Mouse (Mus musculus): Measurements from ENCODE around the gene Plcl2. TPM values are rescaled to one million over a fixed set of nuclear protein-coding genes. Genes with fewer than 3 reads are reported as not detected.
A peak's percentile ranks its signal among the peaks of the same experiment; 100 is the strongest.

Plcl2 gene
- total and polyA plus RNA-seq, 2 experiments from 2014 or later, result 8.8 to 43.2 TPM

- no peak overlapping the region for H3K9ac ChIP-seq (replicated peaks; ENCODE audit: low read length, poor library complexity, severe bottlenecking)
- WGBS, result 73% methylated on average over 6 of the region's 6 CpGs
- H3K4me2 ChIP-seq (ENCODE audit: low read depth, low read length, poor library complexity, severe bottlenecking), result no peak overlapping the region
- no peak for DNase-seq (ENCODE audit: low spot score)
- no peaks in the 10 kb centered on the region for H3K27me3 ChIP-seq (ENCODE audit: insufficient read depth, low read length)
- no peak for ATAC-seq (ENCODE audit: low FRiP score)
- no peaks in the 10 kb centered on the region for H3K36me3 ChIP-seq (ENCODE audit: insufficient read depth, low read length)
- H3K4me3 ChIP-seq (ENCODE audit: low read depth, low read length), result no peak overlapping the region
- no peak for TF ChIP-seq CTCF (IDR thresholded peaks at IDR 0.05)
- H3K4me1 ChIP-seq (ENCODE audit: insufficient read depth, low read length), result no peaks in the 10 kb centered on the region
- no peak overlapping the region for H3K27ac ChIP-seq (ENCODE audit: low read depth, low read length)
- no peaks in the 10 kb centered on the region for H3K9me3 ChIP-seq (ENCODE audit: low read length)
These were observed 4.9 kb upstream of the Plcl2 start for GRCm38 (mm10) chr17:50504070-50504846.

- H3K4me2 ChIP-seq (ENCODE audit: low read depth, low read length, poor library complexity, severe bottlenecking), result no peak overlapping the region
- H3K36me3 ChIP-seq (ENCODE audit: insufficient read depth, low read length), result no peaks in the 10 kb centered on the region
- H3K9me3 ChIP-seq (ENCODE audit: low read length), result no peaks in the 10 kb centered on the region
- no peaks in the 10 kb centered on the region for H3K27me3 ChIP-seq (ENCODE audit: insufficient read depth, low read length)
- ATAC-seq (ENCODE audit: low FRiP score) (no peak), DNase-seq (ENCODE audit: low spot score) (no peak)
- 81% methylated on average over 10 of the region's 10 CpGs for WGBS
- no peak overlapping the region for H3K27ac ChIP-seq (ENCODE audit: low read depth, low read length)
- TF ChIP-seq CTCF (IDR thresholded peaks at IDR 0.05), result no peak
- no peak overlapping the region for H3K4me3 ChIP-seq (ENCODE audit: low read depth, low read length)
- H3K4me1 ChIP-seq (ENCODE audit: insufficient read depth, low read length), result no peaks in the 10 kb centered on the region
- H3K9ac ChIP-seq (replicated peaks; ENCODE audit: low read length, poor library complexity, severe bottlenecking), result no peak overlapping the region
These were observed 3.1 kb upstream of the Plcl2 start for GRCm38 (mm10) chr17:50505910-50506634.

- H3K27ac ChIP-seq (ENCODE audit: low read depth, low read length), result no peak overlapping the region
- no peak for TF ChIP-seq CTCF (IDR thresholded peaks at IDR 0.05)
- H3K4me1 ChIP-seq (ENCODE audit: insufficient read depth, low read length), result 0 out of 2 replicates have a peak, but pooled peaks cover 4% of the 10 kb centered on the region
- no peak overlapping the region for H3K4me3 ChIP-seq (ENCODE audit: low read depth, low read length)
- no peak overlapping the region for H3K9ac ChIP-seq (replicated peaks; ENCODE audit: low read length, poor library complexity, severe bottlenecking)
- no peak overlapping the region for H3K4me2 ChIP-seq (ENCODE audit: low read depth, low read length, poor library complexity, severe bottlenecking)
- DNase-seq (ENCODE audit: low spot score), result no peak
- ATAC-seq (ENCODE audit: low FRiP score), result no peak
- H3K36me3 ChIP-seq (ENCODE audit: insufficient read depth, low read length), result no peaks in the 10 kb centered on the region
- no peaks in the 10 kb centered on the region for H3K27me3 ChIP-seq (ENCODE audit: insufficient read depth, low read length)
- no peaks in the 10 kb centered on the region for H3K9me3 ChIP-seq (ENCODE audit: low read length)
- WGBS, result 76% methylated on average over 13 of the region's 13 CpGs
These were observed 2.3 kb upstream of the Plcl2 start for GRCm38 (mm10) chr17:50506861-50507321.

DNA sequence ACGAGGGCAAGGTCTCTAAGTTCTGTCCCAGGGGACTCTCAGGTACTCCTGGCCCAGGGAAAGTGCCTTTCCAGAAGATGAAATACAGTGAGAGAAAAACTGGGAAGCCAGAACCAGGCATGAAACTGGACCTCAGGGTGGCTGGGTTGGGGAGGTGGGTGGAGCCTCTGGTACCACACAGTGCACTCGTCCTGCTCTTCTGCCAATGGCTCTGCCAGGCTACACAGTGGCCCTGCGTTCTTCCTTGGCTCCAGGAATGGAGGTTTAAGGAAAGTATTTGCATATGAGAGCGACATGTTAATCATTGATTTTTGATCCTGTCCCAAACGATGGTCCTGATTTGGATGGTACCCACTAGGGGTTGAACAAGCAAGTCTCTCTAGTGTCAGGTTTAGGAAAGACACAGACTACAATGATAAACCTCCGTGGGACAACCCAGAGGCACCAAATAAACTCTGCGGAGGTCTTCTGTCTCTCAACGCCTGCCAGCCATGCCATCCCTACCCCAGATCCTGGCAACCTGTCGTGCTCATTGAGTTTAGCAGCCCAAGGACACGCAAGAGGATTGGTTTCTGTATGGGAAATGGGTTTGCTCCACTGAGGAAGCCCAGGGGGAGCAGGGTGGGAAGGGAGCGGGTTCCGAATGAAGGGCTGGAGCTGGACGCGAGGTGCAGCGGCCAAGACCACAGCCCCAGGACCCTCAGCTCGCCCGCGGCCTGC lies 988 bp upstream of the Plcl2 start:
- Histone ChIP-seq H3K4me3 (ENCODE audit: low read depth, low read length) (peak overlapping the region; percentile 95), H3K4me2 (ENCODE audit: low read depth, low read length, poor library complexity, severe bottlenecking) (peak overlapping the region; percentile 68), H3K9me3 (ENCODE audit: low read length) (no peaks in the 10 kb centered on the region), H3K27ac (ENCODE audit: low read depth, low read length) (peak overlapping the region; percentile 79), H3K36me3 (ENCODE audit: insufficient read depth, low read length) (no peaks in the 10 kb centered on the region), H3K9ac (replicated peaks; ENCODE audit: low read length, poor library complexity, severe bottlenecking) (peak overlapping the region; percentile 86), H3K27me3 (ENCODE audit: insufficient read depth, low read length) (no peaks in the 10 kb centered on the region), H3K4me1 (ENCODE audit: insufficient read depth, low read length) (0 out of 2 replicates have a peak, but pooled peaks cover 5% of the 10 kb centered on the region)
- ATAC-seq (ENCODE audit: low FRiP score), result peak; percentile 22; the same call in 1 of the 2 replicates
- TF ChIP-seq CTCF (IDR thresholded peaks at IDR 0.05), result no peak
- DNase-seq (ENCODE audit: low spot score), result peak; percentile 17
- WGBS, result 10% methylated on average over 18 of the region's 18 CpGs

DNA sequence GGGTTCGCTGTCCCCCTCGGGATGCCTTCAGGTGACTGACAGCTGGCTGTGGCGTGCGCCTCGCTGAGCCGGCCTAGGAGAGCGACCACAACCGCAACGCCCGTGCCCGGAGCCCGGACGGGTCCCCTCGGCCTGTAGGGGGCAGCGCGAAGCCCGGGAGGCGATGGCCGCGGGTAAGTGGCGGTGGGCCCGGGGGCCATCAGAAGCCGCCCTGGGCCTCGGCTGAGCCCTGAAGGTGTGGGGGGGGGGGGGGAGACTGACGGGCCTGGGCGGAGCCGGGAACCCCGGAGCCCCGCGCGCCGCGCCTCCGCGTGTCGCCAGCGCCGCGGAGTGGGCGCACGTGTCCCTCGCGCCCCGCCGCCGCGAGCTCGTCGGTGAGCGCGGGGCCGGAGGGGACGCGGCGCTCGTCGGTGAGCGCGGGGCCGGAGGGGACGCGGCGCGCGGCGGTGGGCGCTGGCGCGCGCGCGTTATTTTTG lies 390 bp upstream of the Plcl2 start:
- 1% methylated on average over 41 of the region's 72 CpGs for WGBS
- H3K9ac ChIP-seq (replicated peaks; ENCODE audit: low read length, poor library complexity, severe bottlenecking), result peak overlapping the region; percentile 86
- no peaks in the 10 kb centered on the region for H3K36me3 ChIP-seq (ENCODE audit: insufficient read depth, low read length)
- no peaks in the 10 kb centered on the region for H3K9me3 ChIP-seq (ENCODE audit: low read length)
- peak overlapping the region; percentile 68 for H3K4me2 ChIP-seq (ENCODE audit: low read depth, low read length, poor library complexity, severe bottlenecking)
- ATAC-seq (ENCODE audit: low FRiP score), result peak; percentile 84
- TF ChIP-seq CTCF (IDR thresholded peaks at IDR 0.05), result peak; percentile 71
- H3K27ac ChIP-seq (ENCODE audit: low read depth, low read length), result peak overlapping the region; percentile 79
- H3K4me1 ChIP-seq (ENCODE audit: insufficient read depth, low read length), result 0 out of 2 replicates have a peak, but pooled peaks cover 5% of the 10 kb centered on the region
- H3K4me3 ChIP-seq (ENCODE audit: low read depth, low read length), result peak overlapping the region; percentile 95
- H3K27me3 ChIP-seq (ENCODE audit: insufficient read depth, low read length), result no peaks in the 10 kb centered on the region
- DNase-seq (ENCODE audit: low spot score), result peak; percentile 62

Data from midbrain, postnatal 0 days (tissue).